Mouse (Mus musculus) erythroblast, adult 5-6 weeks (primary cell): Measurements from ENCODE around the gene Acer1. TPM values are rescaled to one million over a fixed set of nuclear protein-coding genes. Genes with fewer than 3 reads are reported as not detected.

Experiments used
- ATAC-seq: replicated peaks from 2 replicates; pipeline ENCODE4 v1.8.0; 2016; ENCODE audit warnings: moderate number of reproducible peaks, mild to moderate bottlenecking, moderate TSS enrichment, inconsistent platforms; ENCODE audit not compliant: poor library complexity, low FRiP score, severe bottlenecking
- total RNA-seq, 2 experiments: library from RNA; stranded (forward) in 1 of 2; stranded (reverse) in 1 of 2; fragments of 150-400 nt in 1 of 2; fragments of 200-764, 138-1000 nt in 1 of 2; gene quantifications; 2 replicates each; pipeline versions ENCODE4 v1.2.3 to v1.2.4; 2015 to 2017; ENCODE audit warnings: low replicate concordance in 2 of 2

The Acer1 gene
- total RNA-seq, 2 experiments from 2014 or later, result not detected

GRCm38 (mm10) chr17:56990115-56990746 is 8.3 kb upstream of the Acer1 start, which contains the start of gene Clpp:
Gene Clpp (plus strand): TSS chr17:56990305.
- ATAC-seq, result peak; percentile 97

- peak; percentile 74 for ATAC-seq
Observed at GRCm38 (mm10) chr17:56989467-56990114, 7.7 kb upstream of the Acer1 start.

GRCm38 (mm10) chr17:56988921-56989430 is 7.0 kb upstream of the Acer1 start:
- no peak for ATAC-seq

- ATAC-seq, result no peak
Observed at GRCm38 (mm10) chr17:56988441-56988840, 6.5 kb upstream of the Acer1 start.

- ATAC-seq, result no peak
Observed at GRCm38 (mm10) chr17:56986105-56986805, 4.3 kb upstream of the Acer1 start.

GRCm38 (mm10) chr17:56985656-56986055 is 3.7 kb upstream of the Acer1 start:
- no peak for ATAC-seq

GRCm38 (mm10) chr17:56984886-56985285 is 3.0 kb upstream of the Acer1 start:
- no peak for ATAC-seq

- no peak for ATAC-seq
Observed at GRCm38 (mm10) chr17:56981049-56981448, 877 bp downstream of the Acer1 start.

- no peak for ATAC-seq
Observed at GRCm38 (mm10) chr17:56979524-56979923, 2.4 kb downstream of the Acer1 start.

GRCm38 (mm10) chr17:56976531-56977390 is 5.2 kb downstream of the Acer1 start:
- no peak for ATAC-seq

GRCm38 (mm10) chr17:56975391-56975790 is 6.5 kb downstream of the Acer1 start:
- ATAC-seq, result no peak

- 0 out of 2 replicates have a peak, but pooled peaks have one; percentile 21 for ATAC-seq
Observed at GRCm38 (mm10) chr17:56974708-56975240, 7.2 kb downstream of the Acer1 start.

GRCm38 (mm10) chr17:56973956-56974707 is 7.8 kb downstream of the Acer1 start:
- no peak for ATAC-seq

GRCm38 (mm10) chr17:56970081-56970480 is 11.8 kb downstream of the Acer1 start:
- ATAC-seq, result no peak

GRCm38 (mm10) chr17:56969321-56969720 is 12.6 kb downstream of the Acer1 start:
- no peak for ATAC-seq

- no peak for ATAC-seq
Observed at GRCm38 (mm10) chr17:56963646-56964045, 18.3 kb downstream of the Acer1 start.

- ATAC-seq, result no peak
Observed at GRCm38 (mm10) chr17:56962642-56963405, 19.1 kb downstream of the Acer1 start.

GRCm38 (mm10) chr17:56961880-56962279 is 20.0 kb downstream of the Acer1 start:
- ATAC-seq, result no peak
